Mouse (Mus musculus) heart, embryonic 12.5 days (tissue): ENCODE data around the gene Trpv3. TPM values are rescaled to one million over a fixed set of nuclear protein-coding genes. Genes with fewer than 3 reads are reported as not detected.

Source experiments
- ATAC-seq: fragments of 200-750 bp; cut with Nextera tagmentation; 2 replicates; pipeline ENCODE4 v1.8.0; 2017; ENCODE audit warnings: moderate TSS enrichment, moderate library complexity; ENCODE audit not compliant: insufficient number of reproducible peaks, low FRiP score
- H3K27ac ChIP-seq: fragments of 300-500 bp; sonication (generic); 2 replicates; pipeline ENCODE4 v1.5.1; 2016; ENCODE audit warnings: mild to moderate bottlenecking, moderate library complexity; ENCODE audit not compliant: poor library complexity, severe bottlenecking
- H3K27me3 ChIP-seq: fragments of 300-500 bp; sonication (generic); replicated peaks from 2 replicates; pipeline ENCODE4 v1.6.1; 2016; ENCODE audit warnings: mild to moderate bottlenecking, moderate library complexity
- H3K36me3 ChIP-seq: fragments of 300-500 bp; sonication (generic); 2 replicates; pipeline ENCODE4 v1.6.1; 2016; ENCODE audit warnings: mild to moderate bottlenecking, moderate library complexity
- H3K4me1 ChIP-seq: fragments of 300-500 bp; sonication (generic); replicated peaks from 2 replicates; pipeline ENCODE4 v1.6.1; 2016; ENCODE audit warnings: mild to moderate bottlenecking
- H3K4me2 ChIP-seq: fragments of 300-500 bp; sonication (generic); 2 replicates; pipeline ENCODE4 v1.6.1; 2016; ENCODE audit warnings: mild to moderate bottlenecking, moderate library complexity
- H3K4me3 ChIP-seq: fragments of 300-500 bp; sonication (generic); 2 replicates; pipeline ENCODE4 v1.5.1; 2016; ENCODE audit warnings: mild to moderate bottlenecking
- H3K9ac ChIP-seq: fragments of 300-500 bp; sonication (generic); 2 replicates; pipeline ENCODE4 v1.6.1; 2016; ENCODE audit warnings: mild to moderate bottlenecking, moderate library complexity
- H3K9me3 ChIP-seq: fragments of 300-500 bp; sonication (generic); replicated peaks from 2 replicates; pipeline ENCODE4 v1.6.1; 2016; ENCODE audit warnings: mild to moderate bottlenecking, moderate library complexity
- WGBS: fragments of 180-500 bp; shearing (Covaris S2); methylation state at CpG from one replicate; pipeline ENCODE4 v1.1.7; 2016; 5-methylcytosine and 5-hydroxymethylcytosine counted together
- polyA plus RNA-seq: library from polyadenylated mRNA; unstranded; fragments of >200 nt; fragmentation: Nextera tagmentation; extraction: Ambion mirVana; gene quantifications from 2 replicates; pipeline ENCODE4 v1.2.1, GENCODE M21; 2016

Gene Trpv3
- polyA plus RNA-seq, 1 experiment from 2014 or later = 0.03 TPM

DNA sequence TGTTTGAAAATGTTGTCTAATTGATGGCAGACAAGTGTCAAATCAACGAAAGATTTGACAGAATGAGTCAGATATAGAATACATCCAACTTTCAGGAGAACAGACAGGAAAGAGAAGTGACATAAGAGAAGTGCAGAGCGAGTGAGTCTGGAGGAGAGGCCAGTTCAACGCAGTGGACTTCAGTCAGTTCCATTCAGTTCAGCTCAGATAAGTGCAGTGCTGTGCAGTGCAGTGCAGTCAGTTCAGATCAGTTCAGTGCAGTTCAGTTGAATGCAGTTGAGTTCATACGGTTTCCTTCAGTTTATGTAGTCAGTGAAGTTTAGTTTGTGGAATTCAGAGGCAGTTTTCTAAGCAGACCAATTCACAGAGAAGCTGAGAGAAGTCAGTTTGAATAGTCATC is 69.7 kb downstream of the Trpv3 start:
- H3K27ac ChIP-seq = no peak overlapping the region
- H3K9ac ChIP-seq = no peak overlapping the region
- H3K4me3 ChIP-seq = no peak overlapping the region
- H3K4me1 ChIP-seq = no peaks in the 10 kb centered on the region
- no peak overlapping the region for H3K4me2 ChIP-seq
- H3K9me3 ChIP-seq = no peaks in the 10 kb centered on the region
- no peaks in the 10 kb centered on the region for H3K27me3 ChIP-seq
- no peaks in the 10 kb centered on the region for H3K36me3 ChIP-seq
- WGBS = 66% methylated on average over 4 of the region's 4 CpGs
- ATAC-seq = no peak

Other genes starting within 250 kb of the Trpv3 start
- gene Camkk1, start 248.4 kb upstream of the Trpv3 start, polyA plus RNA-seq = 2.0 and 2.2 TPM in 2 replicates
- gene Ncbp3, start 219.6 kb upstream of the Trpv3 start, polyA plus RNA-seq = 10.9 and 11.0 TPM in 2 replicates
- gene Itgae, start 176.8 kb upstream of the Trpv3 start, polyA plus RNA-seq = 0.17 and 0.19 TPM in 2 replicates
- gene Haspin, start 129.1 kb upstream of the Trpv3 start, polyA plus RNA-seq = 13.9 and 14.4 TPM in 2 replicates
- 1.8 and 2.2 TPM in 2 replicates for gene P2rx5, start 107.0 kb upstream of the Trpv3 start, polyA plus RNA-seq
- 97.4 and 101 TPM in 2 replicates for gene Emc6, start 90.4 kb upstream of the Trpv3 start, polyA plus RNA-seq
- gene Tax1bp3, start 90.3 kb upstream of the Trpv3 start, polyA plus RNA-seq = 239 and 249 TPM in 2 replicates
- 13.9 and 15.9 TPM in 2 replicates for gene Ctns, start 68.3 kb upstream of the Trpv3 start, polyA plus RNA-seq
- 0.36 and 0.54 TPM in 2 replicates for gene Shpk, start 67.9 kb upstream of the Trpv3 start, polyA plus RNA-seq
- 0.05 TPM in 1 of 2 replicates, not detected in the other for gene Trpv1, start 33.1 kb upstream of the Trpv3 start, polyA plus RNA-seq
- gene Aspa, start 62.2 kb downstream of the Trpv3 start, polyA plus RNA-seq = not detected in 2 replicates
- not detected in 2 replicates for gene Gm49340, start 62.4 kb downstream of the Trpv3 start, polyA plus RNA-seq
- gene Spata22, start 62.4 kb downstream of the Trpv3 start, polyA plus RNA-seq = not detected in 2 replicates
- not detected in 2 replicates for gene Olfr20, start 83.4 kb downstream of the Trpv3 start, polyA plus RNA-seq
- not detected in 2 replicates for gene Olfr376, start 103.9 kb downstream of the Trpv3 start, polyA plus RNA-seq
- gene Olfr1, start 132.2 kb downstream of the Trpv3 start, polyA plus RNA-seq = not detected in 2 replicates
- not detected in 2 replicates for gene Olfr378, start 161.1 kb downstream of the Trpv3 start, polyA plus RNA-seq
- gene Olfr380, start 190.1 kb downstream of the Trpv3 start, polyA plus RNA-seq = not detected in 2 replicates
- not detected in 2 replicates for gene Olfr381, start 224.2 kb downstream of the Trpv3 start, polyA plus RNA-seq
- not detected in 2 replicates for gene Olfr382, start 249.8 kb downstream of the Trpv3 start, polyA plus RNA-seq